Mouse (Mus musculus) MEL (cell line): ENCODE measurements around the gene Utrn. TPM values are rescaled to one million over a fixed set of nuclear protein-coding genes. Genes with fewer than 3 reads are reported as not detected.

Experiments
- DNase-seq: peaks from one replicate; pipeline ENCODE4 v3.0.0; 2011; ENCODE audit warnings: low read depth, low spot score
- H3K27ac ChIP-seq: 2 replicates; pipeline ENCODE4 v1.5.1; 2012; ENCODE audit warnings: low read depth, mild to moderate bottlenecking, control low read depth, low read length, moderate library complexity; ENCODE audit not compliant: control insufficient read depth
- H3K27me3 ChIP-seq, 2 experiments: fragments of 150-350 bp in 1 of 2; sonication (generic) in 1 of 2; 2 replicates each; pipeline ENCODE4 v1.6.1; 2012; ENCODE audit warnings: low read length in 2 of 2, mild to moderate bottlenecking in 2 of 2, improper control_type of control experiment in 1 of 2, moderate library complexity in 1 of 2; ENCODE audit not compliant: insufficient read depth in 2 of 2, control insufficient read depth in 1 of 2
- H3K36me3 ChIP-seq, 2 experiments: 2 replicates each; pipeline ENCODE4 v1.6.1; 2012 to 2014; ENCODE audit warnings: low read length in 2 of 2, improper control_type of control experiment in 1 of 2, inconsistent platforms in 1 of 2, mild to moderate bottlenecking in 1 of 2; ENCODE audit not compliant: insufficient read depth in 2 of 2, control insufficient read depth in 1 of 2
- H3K4me1 ChIP-seq, 2 experiments: fragments of 150-350 bp in 1 of 2; sonication (generic) in 1 of 2; 2 replicates each; pipeline ENCODE4 v1.6.1; 2012; ENCODE audit warnings: low read length in 2 of 2, improper control_type of control experiment in 1 of 2, mild to moderate bottlenecking in 1 of 2; ENCODE audit not compliant: insufficient read depth in 2 of 2, control insufficient read depth in 1 of 2
- H3K4me3 ChIP-seq, 2 experiments: fragments of 150-350 bp in 1 of 2; sonication (generic) in 1 of 2; 2 replicates each; pipeline ENCODE4 v1.5.1; 2012; ENCODE audit warnings: low read depth in 2 of 2, low read length in 2 of 2, mild to moderate bottlenecking in 2 of 2, moderate library complexity in 2 of 2, control low read depth in 1 of 2, improper control_type of control experiment in 1 of 2; ENCODE audit not compliant: control insufficient read depth in 1 of 2, insufficient read depth in 1 of 2
- H3K79me2 ChIP-seq: 2 replicates; pipeline ENCODE4 v1.6.1; 2012; ENCODE audit warnings: mild to moderate bottlenecking, low read length, moderate library complexity; ENCODE audit not compliant: control insufficient read depth, poor library complexity, insufficient read depth
- H3K9ac ChIP-seq: 2 replicates; pipeline ENCODE4 v1.6.1; 2012; ENCODE audit warnings: low read depth, mild to moderate bottlenecking, control low read depth, low read length, moderate library complexity; ENCODE audit not compliant: control insufficient read depth, poor library complexity, severe bottlenecking
- H3K9me3 ChIP-seq: fragments of 150-350 bp; sonication (generic); replicated peaks from 2 replicates; pipeline ENCODE4 v1.6.1; 2012; ENCODE audit warnings: mild to moderate bottlenecking, low read length, improper control_type of control experiment, moderate library complexity; ENCODE audit not compliant: insufficient read depth
- BHLHE40 ChIP-seq: IDR thresholded peaks from 2 replicates; pipeline ENCODE4 v1.6.1; 2012; ENCODE audit warnings: low read depth, mild to moderate bottlenecking, inconsistent platforms, low read length, improper control_type of control experiment, borderline replicate concordance
- CHD2 ChIP-seq: IDR thresholded peaks from 2 replicates; pipeline ENCODE4 v1.6.1; 2011; ENCODE audit warnings: low read length, improper control_type of control experiment
- E2F4 ChIP-seq: IDR thresholded peaks from 2 replicates; pipeline ENCODE4 v1.6.1; 2011; ENCODE audit warnings: low read depth, low read length, improper control_type of control experiment, borderline replicate concordance
- ELF1 ChIP-seq: IDR thresholded peaks from 2 replicates; pipeline ENCODE4 v1.6.1; 2014; ENCODE audit warnings: low read depth, mild to moderate bottlenecking, inconsistent platforms, low read length, improper control_type of control experiment, moderate library complexity
- EP300 ChIP-seq, 2 experiments: IDR thresholded peaks; 2 replicates each; pipeline ENCODE4 v1.6.1; 2011; ENCODE audit warnings: improper control_type of control experiment in 2 of 2, low read length in 2 of 2, low read depth in 1 of 2, mild to moderate bottlenecking in 1 of 2
- GABPA ChIP-seq: IDR thresholded peaks from 2 replicates; pipeline ENCODE4 v1.6.1; 2012; ENCODE audit warnings: low read depth, mild to moderate bottlenecking, inconsistent platforms, low read length, improper control_type of control experiment, moderate library complexity
- JUND ChIP-seq: IDR thresholded peaks from 2 replicates; pipeline ENCODE4 v1.6.1; 2011; ENCODE audit warnings: low read depth, mild to moderate bottlenecking, improper control_type of control experiment, low read length
- KAT2A ChIP-seq: conservative IDR thresholded peaks from 2 replicates; pipeline ENCODE4 v1.6.1; 2012; ENCODE audit warnings: low read depth, low read length, improper control_type of control experiment, inconsistent platforms
- MAFK ChIP-seq: IDR thresholded peaks from 2 replicates; pipeline ENCODE4 v1.6.1; 2011; ENCODE audit warnings: low read depth, mild to moderate bottlenecking, low read length, improper control_type of control experiment, borderline replicate concordance
- MAZ ChIP-seq: IDR thresholded peaks from 2 replicates; pipeline ENCODE4 v1.6.1; 2012; ENCODE audit warnings: low read depth, mild to moderate bottlenecking, inconsistent platforms, low read length, improper control_type of control experiment
- MYB ChIP-seq: IDR thresholded peaks from 2 replicates; pipeline ENCODE4 v1.6.1; 2011; ENCODE audit warnings: mild to moderate bottlenecking, low read depth, low read length, improper control_type of control experiment
- MYC ChIP-seq: IDR thresholded peaks from 2 replicates; pipeline ENCODE4 v1.6.1; 2011; ENCODE audit warnings: low read depth, mild to moderate bottlenecking, low read length, improper control_type of control experiment, moderate library complexity
- NRF1 ChIP-seq: IDR thresholded peaks from 2 replicates; pipeline ENCODE4 v1.6.1; 2014; ENCODE audit warnings: low read depth, mild to moderate bottlenecking, inconsistent platforms, low read length, improper control_type of control experiment, moderate library complexity; ENCODE audit not compliant: poor library complexity, insufficient read depth, severe bottlenecking
- POLR2A ChIP-seq, 2 experiments: IDR thresholded peaks; 2 replicates each; pipeline ENCODE4 v1.6.1; 2011 to 2012; ENCODE audit warnings: low read length in 2 of 2, mild to moderate bottlenecking in 2 of 2, control low read depth in 1 of 2, improper control_type of control experiment in 1 of 2, low read depth in 1 of 2, moderate library complexity in 1 of 2; ENCODE audit not compliant: control insufficient read depth in 1 of 2, insufficient read depth in 1 of 2, poor library complexity in 1 of 2
- POLR2AphosphoS2 ChIP-seq: IDR thresholded peaks from 2 replicates; pipeline ENCODE4 v1.6.1; 2011; ENCODE audit warnings: low read length, improper control_type of control experiment
- TAL1 ChIP-seq: IDR thresholded peaks from 2 replicates; pipeline ENCODE4 v1.6.1; 2012; ENCODE audit warnings: mild to moderate bottlenecking, inconsistent platforms, low read length, moderate library complexity, mixed read lengths
- TCF12 ChIP-seq: IDR thresholded peaks from 2 replicates; pipeline ENCODE4 v1.6.1; 2014; ENCODE audit warnings: low read depth, mild to moderate bottlenecking, inconsistent platforms, low read length, improper control_type of control experiment, moderate library complexity
- USF2 ChIP-seq, 2 experiments: IDR thresholded peaks; 2 replicates each; pipeline ENCODE4 v1.6.1; 2011 to 2012; ENCODE audit warnings: improper control_type of control experiment in 2 of 2, low read length in 2 of 2, borderline replicate concordance in 1 of 2, inconsistent platforms in 1 of 2, low read depth in 1 of 2, mild to moderate bottlenecking in 1 of 2; ENCODE audit not compliant: insufficient read depth in 1 of 2
- ZC3H11A ChIP-seq: IDR thresholded peaks from 2 replicates; pipeline ENCODE4 v1.6.1; 2012; ENCODE audit warnings: low read depth, mild to moderate bottlenecking, inconsistent platforms, low read length, improper control_type of control experiment
- ZMIZ1 ChIP-seq: IDR thresholded peaks from 2 replicates; pipeline ENCODE4 v1.6.1; 2012; ENCODE audit warnings: low read depth, mild to moderate bottlenecking, inconsistent platforms, low read length, improper control_type of control experiment, moderate library complexity
- ZNF384 ChIP-seq: IDR thresholded peaks from 2 replicates; pipeline ENCODE4 v1.6.1; 2012; ENCODE audit warnings: low read depth, mild to moderate bottlenecking, inconsistent platforms, low read length, improper control_type of control experiment
- polyA plus RNA-seq, 2 experiments: library from polyadenylated mRNA; stranded (reverse) in 1 of 2; unstranded in 1 of 2; fragments of >175 nt in 1 of 2; fragments of >200 nt in 1 of 2; gene quantifications; 2 replicates each; pipeline versions ENCODE4 v1.2.1 to v1.2.4; 2012; ENCODE audit warnings: low replicate concordance in 2 of 2, low read depth in 1 of 2; ENCODE audit not compliant: insufficient read length in 2 of 2, insufficient read depth in 1 of 2, missing spikeins in 1 of 2
- total RNA-seq: library from RNA; depleted of rRNA; stranded (reverse); fragments of 300-350 nt; gene quantifications from 2 replicates; pipeline ENCODE4 v1.2.3, GENCODE M21; 2012

Gene Utrn
- total and polyA plus RNA-seq, 3 experiments = 2.3 to 4.3 TPM; not detected in 1

DNA sequence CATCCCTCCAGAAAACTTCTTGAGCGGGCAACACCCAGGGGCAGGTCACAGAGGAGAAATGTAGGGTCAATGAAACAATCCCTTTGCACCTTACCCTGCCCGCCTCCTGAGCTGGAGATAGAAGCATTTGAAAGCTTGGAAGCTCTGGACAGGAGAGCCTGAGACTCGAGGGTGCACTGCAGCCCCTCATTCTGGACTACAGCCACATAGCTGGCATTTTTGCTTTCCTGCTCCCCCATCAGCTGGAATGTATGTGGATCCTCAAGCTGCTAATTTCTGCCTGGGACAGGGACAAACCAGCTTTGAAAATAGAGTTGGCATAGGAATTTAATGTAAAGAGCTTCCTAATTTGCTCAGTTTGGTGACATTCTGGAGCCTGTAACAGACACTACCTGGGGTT, 165.6 kb downstream of the Utrn start:
- TF ChIP-seq GABPA (no peak), BHLHE40 (no peak), MYB (no peak)
- no peak for DNase-seq
- Histone ChIP-seq H3K36me3 (peaks cover 0 to 20% of the 10 kb centered on the region in 2 experiments; a peak in 2 of 4 replicates), H3K9me3 (no peaks in the 10 kb centered on the region), H3K9ac (no peak overlapping the region), H3K27ac (no peak overlapping the region), H3K4me1 (peaks cover 3 to 23% of the 10 kb centered on the region in 2 experiments), H3K79me2 (no peaks in the 10 kb centered on the region), H3K27me3 (no peaks in the 10 kb centered on the region), H3K4me3 (no peak overlapping the region)

DNA sequence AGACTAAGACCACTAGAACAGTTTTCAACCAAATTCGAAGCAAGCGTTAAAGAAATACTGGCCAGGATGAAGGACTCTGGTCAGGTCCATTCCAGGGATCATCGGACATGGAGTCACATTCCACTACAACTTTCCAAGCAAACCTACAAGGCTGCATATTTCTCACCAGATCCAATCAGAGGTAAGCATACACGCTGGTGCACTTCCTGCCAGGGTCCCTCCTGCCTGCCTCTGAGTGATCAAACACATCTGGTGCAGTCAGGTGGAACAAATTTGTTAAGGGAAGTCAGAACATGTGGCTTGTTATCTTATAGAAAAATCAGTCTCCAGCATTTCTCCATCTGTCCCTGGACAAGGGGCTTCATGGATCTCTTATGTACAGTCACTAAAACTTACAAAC, 167.0 kb downstream of the Utrn start:
- Histone ChIP-seq H3K27ac (no peak overlapping the region), H3K4me1 (peaks cover 3 to 23% of the 10 kb centered on the region in 2 experiments), H3K27me3 (no peaks in the 10 kb centered on the region), H3K79me2 (no peaks in the 10 kb centered on the region), H3K9me3 (no peaks in the 10 kb centered on the region), H3K9ac (no peak overlapping the region), H3K36me3 (peaks cover 0 to 20% of the 10 kb centered on the region in 2 experiments; a peak in 3 of 4 replicates), H3K4me3 (no peak overlapping the region)
- DNase-seq = peak; percentile 43
- TF ChIP-seq ZMIZ1 (no peak), EP300 (IDR thresholded peaks at IDR 0.05; ENCODE audit: low read depth in 1 of 2, low read length in 2 of 2) (peak; percentile 15 to 19; a peak in 1 of 4 replicates), KAT2A (no peak), MYB (no peak), POLR2A (IDR thresholded peaks at IDR 0.05; ENCODE audit: control insufficient read depth in 1 of 2, insufficient read depth in 1 of 2, low read depth in 1 of 2, low read length in 2 of 2, poor library complexity in 1 of 2) (no peak), E2F4 (no peak), MYC (peak; percentile 36; the same call in 1 of the 2 replicates), ZC3H11A (no peak), MAFK (no peak), USF2 (IDR thresholded peaks at IDR 0.05; ENCODE audit: borderline replicate concordance in 1 of 2, insufficient read depth in 1 of 2, low read depth in 1 of 2, low read length in 2 of 2) (no peak), TAL1 (peak; percentile 22; the same call in 1 of the 2 replicates), POLR2AphosphoS2 (no peak), CHD2 (no peak), TCF12 (no peak), ELF1 (no peak), MAZ (no peak), GABPA (no peak), ZNF384 (no peak), JUND (no peak), NRF1 (no peak)
